Mouse (Mus musculus): ENCODE measurements around the gene Psmd4.

DNA sequence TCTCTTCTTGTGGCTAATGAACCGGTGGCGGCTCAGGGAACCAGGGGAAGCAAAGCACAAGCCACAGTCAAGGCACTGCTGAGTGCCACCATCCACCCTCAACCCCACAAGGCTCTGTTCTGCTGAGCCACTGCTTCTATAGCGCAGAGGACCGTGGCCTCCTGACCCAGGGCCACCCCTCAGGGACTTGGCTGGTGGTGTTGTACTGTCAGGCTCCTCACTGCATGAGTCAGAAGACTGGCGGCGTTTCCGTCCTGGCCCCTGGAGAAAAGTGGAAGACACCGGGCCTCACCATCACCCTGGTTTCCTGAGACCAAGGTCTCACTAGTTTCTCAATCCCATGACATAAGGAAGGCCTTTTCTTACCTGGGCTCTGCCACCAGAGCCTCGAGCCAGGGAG lies 34.7 kb downstream of the Psmd4 start:
- TF ChIP-seq ZC3H11A (IDR thresholded peaks at IDR 0.05; ENCODE audit: low read depth, low read length) = no peak
- no peak for TF ChIP-seq EP300 (IDR thresholded peaks at IDR 0.05; ENCODE audit: low read length)
- TF ChIP-seq ZMIZ1 (IDR thresholded peaks at IDR 0.05; ENCODE audit: low read depth, low read length) = no peak
- TF ChIP-seq SIN3A (IDR thresholded peaks at IDR 0.05; ENCODE audit: low read length) = 0 out of 2 replicates have a peak, but pooled peaks have one; percentile 36
- TF ChIP-seq RCOR1 (conservative IDR thresholded peaks at IDR 0.05; ENCODE audit: low read depth, low read length) = no peak
- TF ChIP-seq KAT2A (IDR thresholded peaks at IDR 0.05; ENCODE audit: insufficient replicate concordance, low read length) = no peak
- no peak for TF ChIP-seq CTCF (conservative IDR thresholded peaks at IDR 0.05 in 1 of 2, IDR thresholded peaks at IDR 0.05 in 1 of 2; ENCODE audit: low read depth in 2 of 2, low read length in 2 of 2)
- no peak for TF ChIP-seq MAX (IDR thresholded peaks at IDR 0.05; ENCODE audit: low read length)
